Mouse (Mus musculus): ENCODE measurements at regions not wholly inside any gene's neighbourhood (a gene's known extent, or its start where the extent isn't known, plus 50 kb on each side); places are given as distances from the start of the nearest gene placed in this dataset.

DNA sequence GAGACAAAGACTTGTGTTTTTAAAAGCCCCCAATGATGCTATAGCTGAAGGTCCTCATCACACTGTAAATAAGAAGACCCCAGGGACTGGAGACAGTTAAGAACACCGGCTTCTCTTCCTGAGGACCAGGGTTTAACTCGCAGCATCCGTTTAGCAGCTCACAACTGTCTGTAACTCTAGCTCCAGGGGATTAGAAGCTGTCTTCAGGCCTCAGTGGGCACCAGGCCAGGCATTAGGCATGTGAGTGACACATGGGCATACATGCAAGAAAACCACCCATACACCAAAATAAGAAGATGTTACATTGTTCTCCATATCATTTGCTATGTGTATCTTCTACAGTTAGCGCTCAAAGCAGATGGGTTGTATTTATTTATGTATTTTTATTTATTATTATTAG, 158.3 kb upstream of the Btg1 start:
- dilution Hi-C loops (cut with MboI; ENCODE audit: extremely low pct_ligation_motif_present, extremely low pct_unique_long_range_greater_than_20kb, low sequenced_read_pairs) (no loop called here), in situ Hi-C loops (cut with MboI; ENCODE audit: low pct_ligation_motif_present, low pct_unique_long_range_greater_than_20kb, low sequenced_read_pairs) (no loop called here)
- TF ChIP-seq ZNF384 (IDR thresholded peaks at IDR 0.05; ENCODE audit: low read depth, low read length): no peak
- no peak for TF ChIP-seq UBTF (IDR thresholded peaks at IDR 0.05; ENCODE audit: low read depth, low read length)
- no peak for TF ChIP-seq NRF1 (IDR thresholded peaks at IDR 0.05; ENCODE audit: low read depth, low read length)
- no peak for TF ChIP-seq SIN3A (IDR thresholded peaks at IDR 0.05; ENCODE audit: low read length)
- TF ChIP-seq CHD2 (IDR thresholded peaks at IDR 0.05; ENCODE audit: low read length): no peak
- no peak for TF ChIP-seq MAX (IDR thresholded peaks at IDR 0.05; ENCODE audit: low read length)
- TF ChIP-seq ETS1 (conservative IDR thresholded peaks at IDR 0.05; ENCODE audit: low read depth, low read length): no peak
- TF ChIP-seq IRF4 (IDR thresholded peaks at IDR 0.05; ENCODE audit: low read depth, low read length): no peak
- TF ChIP-seq ELF1 (IDR thresholded peaks at IDR 0.05; ENCODE audit: low read depth, low read length): no peak
- no peak for TF ChIP-seq USF2 (conservative IDR thresholded peaks at IDR 0.05; ENCODE audit: low read depth, low read length)
- TF ChIP-seq BHLHE40 (IDR thresholded peaks at IDR 0.05; ENCODE audit: low read depth, low read length): no peak
- no peak for TF ChIP-seq POLR2AphosphoS2 (IDR thresholded peaks at IDR 0.05; ENCODE audit: low read depth, low read length)
- no peak for TF ChIP-seq MEF2A (IDR thresholded peaks at IDR 0.05; ENCODE audit: borderline replicate concordance, low read depth, low read length)
- no peak for TF ChIP-seq JUN (IDR thresholded peaks at IDR 0.05; ENCODE audit: insufficient read depth, low read depth, low read length)
- TF ChIP-seq MYC (IDR thresholded peaks at IDR 0.05; ENCODE audit: low read depth, low read length): no peak
- TF ChIP-seq ZKSCAN1 (IDR thresholded peaks at IDR 0.05; ENCODE audit: borderline replicate concordance, low read depth, low read length): no peak
- peaks cover 0 to 12% of the 10 kb centered on the region in 2 experiments; a peak in 2 of 4 replicates for H3K4me1 ChIP-seq (ENCODE audit: control insufficient read depth in 1 of 2, insufficient read depth in 2 of 2)
- no peaks in the 10 kb centered on the region for H3K79me2 ChIP-seq (replicated peaks; ENCODE audit: control insufficient read depth, extremely low read depth, insufficient read depth, poor library complexity, severe bottlenecking)
- no peak for DNase-seq (ENCODE audit: extremely low read depth)
- H3K36me3 ChIP-seq (replicated peaks in 1 of 2; ENCODE audit: control insufficient read depth in 1 of 2, insufficient read depth in 1 of 2, low read length in 1 of 2): no peaks in the 10 kb centered on the region
- no peak overlapping the region for H3K27ac ChIP-seq (ENCODE audit: insufficient read depth, low read depth)
- H3K9ac ChIP-seq (ENCODE audit: insufficient read depth, low read depth): no peak overlapping the region
- H3K9me3 ChIP-seq (replicated peaks; ENCODE audit: low read length): no peaks in the 10 kb centered on the region
- H3K27me3 ChIP-seq (replicated peaks): no peaks in the 10 kb centered on the region
- no peak overlapping the region for H3K4me3 ChIP-seq (replicated peaks in 1 of 3; ENCODE audit: low read depth in 2 of 3, low read length in 2 of 3, poor library complexity in 1 of 3)
- H3K4me2 ChIP-seq (ENCODE audit: insufficient read depth, low read depth, poor library complexity, severe bottlenecking): no peak overlapping the region

GRCm38 (mm10) chr10:96459186-96459585, 157.6 kb upstream of the Btg1 start:
- Histone ChIP-seq H3K9ac (ENCODE audit: insufficient read depth, low read depth) (no peak overlapping the region), H3K4me2 (ENCODE audit: insufficient read depth, low read depth, poor library complexity, severe bottlenecking) (no peak overlapping the region), H3K4me3 (replicated peaks in 1 of 3; ENCODE audit: low read depth in 2 of 3, low read length in 2 of 3, poor library complexity in 1 of 3) (no peak overlapping the region), H3K36me3 (replicated peaks in 1 of 2; ENCODE audit: control insufficient read depth in 1 of 2, insufficient read depth in 1 of 2, low read length in 1 of 2) (no peaks in the 10 kb centered on the region), H3K27ac (ENCODE audit: insufficient read depth, low read depth) (no peak overlapping the region), H3K27me3 (replicated peaks) (no peaks in the 10 kb centered on the region), H3K79me2 (replicated peaks; ENCODE audit: control insufficient read depth, extremely low read depth, insufficient read depth, poor library complexity, severe bottlenecking) (no peaks in the 10 kb centered on the region), H3K4me1 (ENCODE audit: control insufficient read depth in 1 of 2, insufficient read depth in 2 of 2) (peaks cover 0 to 12% of the 10 kb centered on the region in 2 experiments; a peak in 2 of 4 replicates), H3K9me3 (replicated peaks; ENCODE audit: low read length) (no peaks in the 10 kb centered on the region)
- in situ Hi-C loops (cut with MboI; ENCODE audit: low pct_ligation_motif_present, low pct_unique_long_range_greater_than_20kb, low sequenced_read_pairs): no loop called here
- dilution Hi-C loops (cut with MboI; ENCODE audit: extremely low pct_ligation_motif_present, extremely low pct_unique_long_range_greater_than_20kb, low sequenced_read_pairs): no loop called here
- TF ChIP-seq TCF12 (IDR thresholded peaks at IDR 0.05; ENCODE audit: low read depth, low read length): no peak
- TF ChIP-seq ZNF384 (IDR thresholded peaks at IDR 0.05; ENCODE audit: low read depth, low read length): no peak
- no peak for DNase-seq (ENCODE audit: extremely low read depth)

Data from CH12.LX (cell line).